17 mouse cellular contexts compared by ENCODE assay signal in the genomic region with DNA sequence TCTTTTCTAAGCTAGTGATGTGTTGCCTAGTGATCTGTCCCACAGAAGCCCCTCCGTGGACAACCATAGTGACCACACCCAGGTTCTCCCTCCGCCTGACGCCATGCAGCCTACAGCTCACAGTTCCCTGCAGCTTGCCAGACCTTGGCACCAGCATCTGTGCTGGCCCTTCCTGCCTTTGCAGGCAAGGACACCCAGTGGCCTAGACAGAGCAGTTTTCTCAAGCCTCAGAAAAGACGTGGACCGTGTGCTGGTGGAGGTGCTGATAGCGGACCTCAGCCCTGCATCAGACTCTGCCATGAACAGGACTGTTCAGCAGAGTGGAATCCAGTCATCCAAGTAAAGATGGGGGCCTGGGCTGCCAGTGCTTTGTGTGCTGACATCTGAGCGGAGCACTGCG. TPM values are rescaled to one million over a fixed set of nuclear protein-coding genes. Genes with fewer than 3 reads are reported as not detected.
DNase-seq lines count a peak whose midpoint lies in the region; ATAC-seq and TF ChIP-seq lines count a peak whose summit lies in the region.
"Had no signal": no experiment of that assay in that cellular context is flagged by ENCODE, and none has a peak within 500 bp of the region (broad histone marks: within the 10 kb centered on the region; RNA-seq: fewer than 3 reads in every experiment).

No protein-coding gene starts in this region.

- H3K4me3 ChIP-seq in kidney, postnatal 0 days (replicated peaks; ENCODE audit: low read depth, low read length) = no peak overlapping the region
- H3K4me3 ChIP-seq in hindbrain, postnatal 0 days (ENCODE audit: low read length) = no peak overlapping the region
- H3K4me3 ChIP-seq: embryonic facial prominence, embryonic 10.5 days; intestine, embryonic 15.5 days; left cerebral cortex, adult 2 months had no signal

- DNase-seq in adrenal gland, postnatal 10 days = peak; percentile 45
- DNase-seq in adrenal gland, adult 18-20 months (ENCODE audit: low spot score in 2 of 2) = no peak
- DNase-seq in kidney, postnatal 0 days (ENCODE audit: low spot score) = no peak
- DNase-seq in kidney, adult 9 months = no peak
- DNase-seq in adrenal gland, postnatal 36 days = peak; percentile 56 to 59
- DNase-seq in hindbrain, postnatal 0 days (ENCODE audit: low spot score) = peak; percentile 49
- DNase-seq in spleen, postnatal 36 days (ENCODE audit: low spot score in 2 of 2) = no peak
- no peak for DNase-seq in left cerebral cortex, adult 9 months (ENCODE audit: low spot score in 2 of 2)
- DNase-seq: cerebellum, adult 9-11 months; heart, postnatal 10 days; spleen, adult 18-20 months had no signal

- H3K9ac ChIP-seq in kidney, postnatal 0 days (ENCODE audit: low read depth, low read length) = no peak overlapping the region
- no peak overlapping the region for H3K9ac ChIP-seq in hindbrain, postnatal 0 days (replicated peaks; ENCODE audit: low read length)
- H3K9ac ChIP-seq: intestine, embryonic 15.5 days had no signal

- no peaks in the 10 kb centered on the region for H3K27me3 ChIP-seq in kidney, postnatal 0 days (ENCODE audit: insufficient read depth, low read length)
- H3K27me3 ChIP-seq in hindbrain, postnatal 0 days (ENCODE audit: insufficient read depth, low read length) = no peaks in the 10 kb centered on the region
- H3K27me3 ChIP-seq: intestine, embryonic 15.5 days had no signal

- WGBS in kidney, postnatal 0 days = 53% methylated on average over 8 of the region's 8 CpGs
- WGBS in hindbrain, postnatal 0 days = 62% methylated on average over 8 of the region's 8 CpGs

- no peak for TF ChIP-seq CTCF in kidney, postnatal 0 days (IDR thresholded peaks at IDR 0.05; ENCODE audit: low read depth)
- peak; percentile 46; the same call in 1 of the 2 replicates for TF ChIP-seq CTCF in hindbrain, postnatal 0 days (IDR thresholded peaks at IDR 0.05; ENCODE audit: low read depth)

- no peak overlapping the region for H3K27ac ChIP-seq in kidney, postnatal 0 days
- no peak overlapping the region for H3K27ac ChIP-seq in hindbrain, postnatal 0 days
- H3K27ac ChIP-seq: embryonic facial prominence, embryonic 10.5 days; intestine, embryonic 15.5 days; left cerebral cortex, adult 2 months had no signal

- no peaks in the 10 kb centered on the region for H3K9me3 ChIP-seq in kidney, postnatal 0 days (replicated peaks; ENCODE audit: low read length)
- no peaks in the 10 kb centered on the region for H3K9me3 ChIP-seq in hindbrain, postnatal 0 days (ENCODE audit: low read length)
- H3K9me3 ChIP-seq: embryonic facial prominence, embryonic 10.5 days; intestine, embryonic 15.5 days had no signal

- H3K36me3 ChIP-seq in kidney, postnatal 0 days (ENCODE audit: insufficient read depth, low read length) = peaks cover 4% of the 10 kb centered on the region; the same call in 1 of the 2 replicates
- no peaks in the 10 kb centered on the region for H3K36me3 ChIP-seq in hindbrain, postnatal 0 days (ENCODE audit: insufficient read depth, low read length)

- ATAC-seq in kidney, postnatal 0 days (replicated peaks; ENCODE audit: low FRiP score, low read depth) = peak; percentile 26; the same call in 1 of the 2 replicates
- no peak for ATAC-seq in hindbrain, postnatal 0 days
- ATAC-seq: intestine, embryonic 15.5 days had no signal

- no peaks in the 10 kb centered on the region for H3K4me1 ChIP-seq in kidney, postnatal 0 days (replicated peaks; ENCODE audit: insufficient read depth, low read length)
- H3K4me1 ChIP-seq in hindbrain, postnatal 0 days (ENCODE audit: insufficient read depth, low read length) = peaks cover 24% of the 10 kb centered on the region
- H3K4me1 ChIP-seq: intestine, embryonic 15.5 days had no signal

- H3K4me2 ChIP-seq in kidney, postnatal 0 days (ENCODE audit: low read length) = no peak overlapping the region
- H3K4me2 ChIP-seq in hindbrain, postnatal 0 days (ENCODE audit: low read depth, low read length) = no peak overlapping the region
- H3K4me2 ChIP-seq: intestine, embryonic 15.5 days had no signal

RNA-seq across cellular contexts. Expression of gene Acsf3, which starts 35.1 kb away (rescaled TPM):
- 10 to 100 TPM; 54.3 to 64.8 TPM for total RNA-seq in adrenal gland, postnatal 10 days (2021)
- total RNA-seq in adrenal gland, adult 18-20 months (2021) = 10 to 100 TPM; 42.0 to 76.0 TPM
- polyA plus RNA-seq in kidney, postnatal 0 days (2015; fragmentation: Nextera tagmentation; extraction: Ambion mirVana) = 21.4 and 23.4 TPM in 2 replicates
- total RNA-seq in adrenal gland, postnatal 36 days (2021) = 10 to 100 TPM; 41.1 TPM
- 19.9 and 22.3 TPM in 2 replicates for total RNA-seq in hindbrain, postnatal 0 days (2014; rRNA removed)
- polyA plus RNA-seq in hindbrain, postnatal 0 days (2015; fragmentation: Nextera tagmentation; extraction: Ambion mirVana) = 18.6 and 20.6 TPM in 2 replicates

RNA-seq across cellular contexts. Expression of gene Cdh15, which starts 37.4 kb away (rescaled TPM):
- total RNA-seq in adrenal gland, postnatal 10 days (2021) = 1 to 10 TPM in 1 of 2 experiments, under 1 TPM in 1; 0.75 to 1.9 TPM
- under 1 TPM; 0.22 to 0.99 TPM for total RNA-seq in adrenal gland, adult 18-20 months (2021)
- polyA plus RNA-seq in kidney, postnatal 0 days (2015; fragmentation: Nextera tagmentation; extraction: Ambion mirVana) = 0.37 and 0.69 TPM in 2 replicates
- total RNA-seq in adrenal gland, postnatal 36 days (2021) = under 1 TPM; 0.36 to 0.53 TPM
- total RNA-seq in hindbrain, postnatal 0 days (2014; rRNA removed) = 0.72 and 0.84 TPM in 2 replicates
- polyA plus RNA-seq in hindbrain, postnatal 0 days (2015; fragmentation: Nextera tagmentation; extraction: Ambion mirVana) = 2.3 and 2.4 TPM in 2 replicates
- total RNA-seq: liver, adult 2 months; megakaryocyte, adult 5-6 weeks had no signal
- polyA plus RNA-seq: gonadal fat pad, adult 2 months had no signal

Comparison
In these comparisons a context has a peak if more than half of its experiments do, and no peak if none do; other contexts are left out.
1. DNase-seq: peak in adrenal gland, postnatal 10 days (single experiment), adrenal gland, postnatal 36 days (2 of 2) and hindbrain, postnatal 0 days (single experiment); none in adrenal gland, adult 18-20 months (0 of 2), kidney, postnatal 0 days (single experiment), kidney, adult 9 months (single experiment), spleen, postnatal 36 days (0 of 2) and left cerebral cortex, adult 9 months (0 of 2).